Mouse (Mus musculus): Measurements from ENCODE around the gene Wdfy3. TPM values are rescaled to one million over a fixed set of nuclear protein-coding genes. Genes with fewer than 3 reads are reported as not detected.
"Not testable (repeated sequence)": the region's sequence is repeated elsewhere in the genome, so short reads cannot be mapped to it uniquely, and the experiment has no call there.

Gene Wdfy3
- 25.9 and 33.2 TPM in 2 replicates for polyA plus RNA-seq (2014; fragmentation: Nextera tagmentation; extraction: Ambion mirVana)

- Histone ChIP-seq H3K9me3 (ENCODE audit: control insufficient read depth, low read length) (no peaks in the 10 kb centered on the region), H3K4me1 (replicated peaks; ENCODE audit: control insufficient read depth, insufficient read depth, low read length) (no peaks in the 10 kb centered on the region), H3K9ac (ENCODE audit: low read depth, low read length) (peak within 1 kb of the TSS; percentile 99), H3K4me2 (replicated peaks; ENCODE audit: low read depth, low read length) (peak within 1 kb of the TSS; percentile 91), H3K27me3 (ENCODE audit: control insufficient read depth, insufficient read depth, low read length) (no peaks in the 10 kb centered on the region), H3K36me3 (ENCODE audit: control insufficient read depth, insufficient read depth, low read length) (no peaks in the 10 kb centered on the region), H3K4me3 (ENCODE audit: low read depth, low read length) (peak within 1 kb of the TSS; percentile 87), H3K27ac (ENCODE audit: low read depth, low read length) (peak within 1 kb of the TSS; percentile 99)
- peak; percentile 89 for DNase-seq (ENCODE audit: low spot score)
- ATAC-seq (ENCODE audit: low FRiP score) = peak; percentile 91
- 1% methylated on average over 49 of the region's 62 CpGs for WGBS
Measured at GRCm38 (mm10) chr5:102069767-102070413, at the start of gene Wdfy3. Wdfy3 (minus strand) TSS chr5:102069921.

- no peak overlapping the region for H3K4me2 ChIP-seq (replicated peaks; ENCODE audit: low read depth, low read length)
- ATAC-seq (ENCODE audit: low FRiP score) (no peak), DNase-seq (ENCODE audit: low spot score) (no peak)
- no peaks in the 10 kb centered on the region for H3K4me1 ChIP-seq (replicated peaks; ENCODE audit: control insufficient read depth, insufficient read depth, low read length)
- H3K27me3 ChIP-seq (ENCODE audit: control insufficient read depth, insufficient read depth, low read length) = no peaks in the 10 kb centered on the region
- H3K36me3 ChIP-seq (ENCODE audit: control insufficient read depth, insufficient read depth, low read length) = no peaks in the 10 kb centered on the region
- H3K9me3 ChIP-seq (ENCODE audit: control insufficient read depth, low read length) = no peaks in the 10 kb centered on the region
- no peak overlapping the region for H3K9ac ChIP-seq (ENCODE audit: low read depth, low read length)
- H3K4me3 ChIP-seq (ENCODE audit: low read depth, low read length) = no peak overlapping the region
- WGBS = 54% methylated on average over 14 of the region's 14 CpGs
- no peak overlapping the region for H3K27ac ChIP-seq (ENCODE audit: low read depth, low read length)
Measured at GRCm38 (mm10) chr5:102113009-102113408, 43.3 kb upstream of the Wdfy3 start.

GRCm38 (mm10) chr5:102112034-102112433 lies 42.3 kb upstream of the Wdfy3 start:
- no peak for DNase-seq (ENCODE audit: low spot score)
- Histone ChIP-seq H3K36me3 (ENCODE audit: control insufficient read depth, insufficient read depth, low read length) (no peaks in the 10 kb centered on the region), H3K9me3 (ENCODE audit: control insufficient read depth, low read length) (no peaks in the 10 kb centered on the region), H3K27me3 (ENCODE audit: control insufficient read depth, insufficient read depth, low read length) (no peaks in the 10 kb centered on the region), H3K27ac (ENCODE audit: low read depth, low read length) (no peak overlapping the region), H3K4me2 (replicated peaks; ENCODE audit: low read depth, low read length) (no peak overlapping the region), H3K9ac (ENCODE audit: low read depth, low read length) (no peak overlapping the region), H3K4me1 (replicated peaks; ENCODE audit: control insufficient read depth, insufficient read depth, low read length) (no peaks in the 10 kb centered on the region), H3K4me3 (ENCODE audit: low read depth, low read length) (no peak overlapping the region)
- 88% methylated on average over 7 of the region's 7 CpGs for WGBS
- ATAC-seq (ENCODE audit: low FRiP score) = no peak

- peak; percentile 59; the same call in 1 of the 2 replicates for ATAC-seq (ENCODE audit: low FRiP score)
- WGBS = 66% methylated on average over 7 of the region's 7 CpGs
Measured at GRCm38 (mm10) chr5:102110031-102110430, 40.3 kb upstream of the Wdfy3 start.

GRCm38 (mm10) chr5:102105919-102106318 lies 36.2 kb upstream of the Wdfy3 start:
- ATAC-seq (ENCODE audit: low FRiP score) (no peak), DNase-seq (ENCODE audit: low spot score) (no peak)
- no peaks in the 10 kb centered on the region for H3K36me3 ChIP-seq (ENCODE audit: control insufficient read depth, insufficient read depth, low read length)
- H3K4me1 ChIP-seq (replicated peaks; ENCODE audit: control insufficient read depth, insufficient read depth, low read length) = no peaks in the 10 kb centered on the region
- no peaks in the 10 kb centered on the region for H3K27me3 ChIP-seq (ENCODE audit: control insufficient read depth, insufficient read depth, low read length)
- no peaks in the 10 kb centered on the region for H3K9me3 ChIP-seq (ENCODE audit: control insufficient read depth, low read length)
- 77% methylated on average over 3 of the region's 3 CpGs for WGBS
- no peak overlapping the region for H3K27ac ChIP-seq (ENCODE audit: low read depth, low read length)
- H3K4me2 ChIP-seq (replicated peaks; ENCODE audit: low read depth, low read length) = no peak overlapping the region
- no peak overlapping the region for H3K4me3 ChIP-seq (ENCODE audit: low read depth, low read length)
- H3K9ac ChIP-seq (ENCODE audit: low read depth, low read length) = no peak overlapping the region

More at GRCm38 (mm10) chr5:102110031-102110430, 40.3 kb upstream of the Wdfy3 start:
- no peaks in the 10 kb centered on the region for H3K36me3 ChIP-seq (ENCODE audit: control insufficient read depth, insufficient read depth, low read length)
- H3K27ac ChIP-seq (ENCODE audit: low read depth, low read length) = no peak overlapping the region; the same call in 1 of the 2 replicates
- H3K4me1 ChIP-seq (replicated peaks; ENCODE audit: control insufficient read depth, insufficient read depth, low read length) = no peaks in the 10 kb centered on the region
- H3K4me2 ChIP-seq (replicated peaks; ENCODE audit: low read depth, low read length) = no peak overlapping the region
- no peak overlapping the region for H3K9ac ChIP-seq (ENCODE audit: low read depth, low read length)
- H3K9me3 ChIP-seq (ENCODE audit: control insufficient read depth, low read length) = no peaks in the 10 kb centered on the region
- H3K27me3 ChIP-seq (ENCODE audit: control insufficient read depth, insufficient read depth, low read length) = no peaks in the 10 kb centered on the region
- peak; percentile 43 for DNase-seq (ENCODE audit: low spot score)
- H3K4me3 ChIP-seq (ENCODE audit: low read depth, low read length) = no peak overlapping the region

GRCm38 (mm10) chr5:102101815-102102214 lies 32.1 kb upstream of the Wdfy3 start:
- not testable (repeated sequence) for H3K36me3 ChIP-seq (ENCODE audit: control insufficient read depth, insufficient read depth, low read length); H3K27me3 ChIP-seq (ENCODE audit: control insufficient read depth, insufficient read depth, low read length); H3K27ac ChIP-seq (ENCODE audit: low read depth, low read length); ATAC-seq (ENCODE audit: low FRiP score); H3K4me1 ChIP-seq (replicated peaks; ENCODE audit: control insufficient read depth, insufficient read depth, low read length); DNase-seq (ENCODE audit: low spot score); H3K9ac ChIP-seq (ENCODE audit: low read depth, low read length); H3K4me3 ChIP-seq (ENCODE audit: low read depth, low read length); H3K4me2 ChIP-seq (replicated peaks; ENCODE audit: low read depth, low read length); H3K9me3 ChIP-seq (ENCODE audit: control insufficient read depth, low read length)
- 91% methylated on average over 1 of the region's 1 CpGs for WGBS

- H3K9me3 ChIP-seq (ENCODE audit: control insufficient read depth, low read length) = no peaks in the 10 kb centered on the region
- no peak overlapping the region for H3K9ac ChIP-seq (ENCODE audit: low read depth, low read length)
- H3K27ac ChIP-seq (ENCODE audit: low read depth, low read length) = peak overlapping the region; percentile 47; the same call in 1 of the 2 replicates
- no peaks in the 10 kb centered on the region for H3K27me3 ChIP-seq (ENCODE audit: control insufficient read depth, insufficient read depth, low read length)
- ATAC-seq (ENCODE audit: low FRiP score) (no peak), DNase-seq (ENCODE audit: low spot score) (no peak)
- H3K36me3 ChIP-seq (ENCODE audit: control insufficient read depth, insufficient read depth, low read length) = no peaks in the 10 kb centered on the region
- H3K4me2 ChIP-seq (replicated peaks; ENCODE audit: low read depth, low read length) = no peak overlapping the region
- 55% methylated on average over 21 of the region's 21 CpGs for WGBS
- H3K4me1 ChIP-seq (replicated peaks; ENCODE audit: control insufficient read depth, insufficient read depth, low read length) = no peaks in the 10 kb centered on the region
- H3K4me3 ChIP-seq (ENCODE audit: low read depth, low read length) = no peak overlapping the region
Measured at GRCm38 (mm10) chr5:102100246-102101241, 30.8 kb upstream of the Wdfy3 start.

GRCm38 (mm10) chr5:102095576-102095975 lies 25.9 kb upstream of the Wdfy3 start:
- Histone ChIP-seq H3K27me3 (ENCODE audit: control insufficient read depth, insufficient read depth, low read length) (no peaks in the 10 kb centered on the region), H3K9ac (ENCODE audit: low read depth, low read length) (no peak overlapping the region), H3K4me1 (replicated peaks; ENCODE audit: control insufficient read depth, insufficient read depth, low read length) (no peaks in the 10 kb centered on the region), H3K27ac (ENCODE audit: low read depth, low read length) (no peak overlapping the region), H3K36me3 (ENCODE audit: control insufficient read depth, insufficient read depth, low read length) (no peaks in the 10 kb centered on the region), H3K4me3 (ENCODE audit: low read depth, low read length) (no peak overlapping the region), H3K9me3 (ENCODE audit: control insufficient read depth, low read length) (no peaks in the 10 kb centered on the region), H3K4me2 (replicated peaks; ENCODE audit: low read depth, low read length) (no peak overlapping the region)
- no peak for ATAC-seq (ENCODE audit: low FRiP score)
- WGBS = 78% methylated on average over 4 of the region's 4 CpGs
- DNase-seq (ENCODE audit: low spot score) = no peak

All from hindbrain, embryonic 11.5 days (tissue).